Mouse (Mus musculus) midbrain, postnatal 0 days (tissue): Measurements from ENCODE around the gene 1810009A15Rik. TPM values are rescaled to one million over a fixed set of nuclear protein-coding genes. Genes with fewer than 3 reads are reported as not detected.
"Not testable (repeated sequence)": the region's sequence is repeated elsewhere in the genome, so short reads cannot be mapped to it uniquely, and the experiment has no call there.

ENCODE experiments used
- ATAC-seq: fragments of 200-750 bp; cut with Nextera tagmentation; 2 replicates; pipeline ENCODE4 v1.8.0; 2017; ENCODE audit warnings: moderate number of reproducible peaks, mild to moderate bottlenecking, moderate TSS enrichment, moderate library complexity; ENCODE audit not compliant: low FRiP score
- DNase-seq: peaks from one replicate; pipeline ENCODE4 v3.0.0-alpha.2; 2015; ENCODE audit warnings: low spot score
- H3K27ac ChIP-seq: fragments of 300-500 bp; sonication (generic); 2 replicates; pipeline ENCODE4 v1.5.1; 2014; ENCODE audit warnings: low read depth, mild to moderate bottlenecking, low read length, mixed read lengths
- H3K27me3 ChIP-seq: fragments of 300-500 bp; sonication (generic); 2 replicates; pipeline ENCODE4 v1.6.1; 2014; ENCODE audit warnings: low read length, control low read depth, mixed read lengths; ENCODE audit not compliant: insufficient read depth
- H3K36me3 ChIP-seq: fragments of 300-500 bp; sonication (generic); 2 replicates; pipeline ENCODE4 v1.6.1; 2014; ENCODE audit warnings: low read length, control low read depth, mixed read lengths; ENCODE audit not compliant: insufficient read depth
- H3K4me1 ChIP-seq: fragments of 300-500 bp; sonication (generic); 2 replicates; pipeline ENCODE4 v1.6.1; 2014; ENCODE audit warnings: mild to moderate bottlenecking, control low read depth, antibody characterized with exemption, low read length, mixed read lengths; ENCODE audit not compliant: insufficient read depth
- H3K4me2 ChIP-seq: fragments of 300-500 bp; sonication (generic); 2 replicates; pipeline ENCODE4 v1.6.1; 2014; ENCODE audit warnings: low read depth, mild to moderate bottlenecking, low read length, mixed read lengths; ENCODE audit not compliant: poor library complexity, severe bottlenecking
- H3K4me3 ChIP-seq: fragments of 300-500 bp; sonication (generic); 2 replicates; pipeline ENCODE4 v1.5.1; 2014; ENCODE audit warnings: low read depth, mild to moderate bottlenecking, low read length, moderate library complexity
- H3K9ac ChIP-seq: fragments of 300-500 bp; sonication (generic); replicated peaks from 2 replicates; pipeline ENCODE4 v1.6.1; 2014; ENCODE audit warnings: mild to moderate bottlenecking, low read length, moderate library complexity, mixed read lengths; ENCODE audit not compliant: poor library complexity, severe bottlenecking
- H3K9me3 ChIP-seq: fragments of 300-500 bp; sonication (generic); 2 replicates; pipeline ENCODE4 v1.6.1; 2016; ENCODE audit warnings: low read length, control low read depth
- CTCF ChIP-seq: IDR thresholded peaks from 2 replicates; pipeline ENCODE4 v1.5.1; 2016; ENCODE audit warnings: antibody characterized with exemption, mild to moderate bottlenecking
- WGBS: fragments of 180-500 bp; shearing (Covaris S2); extraction: QIAGEN DNeasy Blood & Tissue Kit; methylation state at CpG from one replicate; pipeline ENCODE4 v1.1.7; 2014; 5-methylcytosine and 5-hydroxymethylcytosine counted together
- polyA plus RNA-seq: library from polyadenylated mRNA; unstranded; fragments of >200 nt; fragmentation: Nextera tagmentation; extraction: Ambion mirVana; gene quantifications from 2 replicates; pipeline ENCODE4 v1.2.1, GENCODE M21; 2015
- total RNA-seq: library from RNA; depleted of rRNA; stranded (reverse); fragments of >200 nt; gene quantifications from 2 replicates; pipeline ENCODE4 v1.2.3, GENCODE M21; 2014

The 1810009A15Rik gene
- total and polyA plus RNA-seq, 2 experiments from 2014 or later = 23.7 to 29.2 TPM

GRCm38 (mm10) chr19:8857689-8858088, 31.0 kb upstream of the 1810009A15Rik start:
- Histone ChIP-seq H3K27me3 (no peaks in the 10 kb centered on the region), H3K36me3 (no peaks in the 10 kb centered on the region), H3K4me3 (no peak overlapping the region), H3K4me1 (no peaks in the 10 kb centered on the region), H3K9ac (no peak overlapping the region), H3K4me2 (no peak overlapping the region), H3K9me3 (no peaks in the 10 kb centered on the region), H3K27ac (no peak overlapping the region)
- TF ChIP-seq CTCF = peak; percentile 70
- peak; percentile 42 for DNase-seq
- WGBS = 44% methylated on average over 4 of the region's 4 CpGs
- no peak for ATAC-seq

GRCm38 (mm10) chr19:8859018-8859417, 29.6 kb upstream of the 1810009A15Rik start:
- H3K27me3 ChIP-seq = no peaks in the 10 kb centered on the region
- 11% methylated on average over 1 of the region's 1 CpGs for WGBS
- no peaks in the 10 kb centered on the region for H3K4me1 ChIP-seq
- H3K4me3 ChIP-seq = no peak overlapping the region
- H3K9me3 ChIP-seq = no peaks in the 10 kb centered on the region
- H3K36me3 ChIP-seq = no peaks in the 10 kb centered on the region
- ATAC-seq (no peak), DNase-seq (no peak)
- H3K4me2 ChIP-seq = no peak overlapping the region
- H3K9ac ChIP-seq = no peak overlapping the region
- peak; percentile 57 for TF ChIP-seq CTCF
- no peak overlapping the region for H3K27ac ChIP-seq

GRCm38 (mm10) chr19:8864265-8864664, 24.4 kb upstream of the 1810009A15Rik start:
- no peaks in the 10 kb centered on the region for H3K9me3 ChIP-seq
- H3K36me3 ChIP-seq = no peaks in the 10 kb centered on the region
- no peak overlapping the region for H3K9ac ChIP-seq
- WGBS = 81% methylated on average over 6 of the region's 6 CpGs
- no peak for DNase-seq
- no peak overlapping the region for H3K4me3 ChIP-seq
- H3K4me2 ChIP-seq = no peak overlapping the region
- no peak for ATAC-seq
- no peaks in the 10 kb centered on the region for H3K4me1 ChIP-seq
- H3K27ac ChIP-seq = no peak overlapping the region
- TF ChIP-seq CTCF = no peak
- H3K27me3 ChIP-seq = no peaks in the 10 kb centered on the region

- not testable (repeated sequence) for H3K9ac ChIP-seq, H3K27me3 ChIP-seq, DNase-seq, H3K4me1 ChIP-seq, H3K9me3 ChIP-seq, H3K27ac ChIP-seq, H3K4me2 ChIP-seq, ATAC-seq, H3K4me3 ChIP-seq
- WGBS = 66% methylated on average over 3 of the region's 3 CpGs
- peaks cover 19% of the 10 kb centered on the region for H3K36me3 ChIP-seq
Measured at GRCm38 (mm10) chr19:8870381-8870780, 18.3 kb upstream of the 1810009A15Rik start.

- no peak for DNase-seq
- H3K9me3 ChIP-seq = no peaks in the 10 kb centered on the region
- WGBS = 59% methylated on average over 9 of the region's 9 CpGs
- H3K36me3 ChIP-seq = peaks cover 23% of the 10 kb centered on the region
- TF ChIP-seq CTCF = no peak
- peak overlapping the region; percentile 96 for H3K4me3 ChIP-seq
- ATAC-seq = peak; percentile 34; the same call in 1 of the 2 replicates
- peak overlapping the region; percentile 62 for H3K27ac ChIP-seq
- peak overlapping the region; percentile 45; the same call in 1 of the 2 replicates for H3K9ac ChIP-seq
- peak overlapping the region; percentile 94 for H3K4me2 ChIP-seq
- H3K4me1 ChIP-seq = no peaks in the 10 kb centered on the region
- H3K27me3 ChIP-seq = no peaks in the 10 kb centered on the region
Measured at GRCm38 (mm10) chr19:8870838-8871237, 17.8 kb upstream of the 1810009A15Rik start.

- H3K4me2 ChIP-seq = peak within 1 kb of the TSS; percentile 94
- peak within 1 kb of the TSS; percentile 94 for H3K9ac ChIP-seq
- peak within 1 kb of the TSS; percentile 74 for H3K27ac ChIP-seq
- DNase-seq = peak; percentile 98
- peak within 1 kb of the TSS; percentile 96 for H3K4me3 ChIP-seq
- peak; percentile 97 for ATAC-seq
- 1% methylated on average over 57 of the region's 59 CpGs for whole genome bisulfite sequencing
- no peak for TF ChIP-seq CTCF
- H3K4me1 ChIP-seq = no peaks in the 10 kb centered on the region
- H3K27me3 ChIP-seq = no peaks in the 10 kb centered on the region
- peaks cover 23% of the 10 kb centered on the region for H3K36me3 ChIP-seq
- H3K9me3 ChIP-seq = no peaks in the 10 kb centered on the region
Measured at GRCm38 (mm10) chr19:8871267-8872186, 17.1 kb upstream of the 1810009A15Rik start, which contains the start of gene Ubxn1. Gene Ubxn1, plus strand, starts transcription at chr19:8871496.
